Mouse (Mus musculus) sigmoid colon, adult 10 weeks (tissue): ENCODE results near the gene Vmn2r61. TPM values are rescaled to one million over a fixed set of nuclear protein-coding genes. Genes with fewer than 3 reads are reported as not detected.

Source experiments
- polyA plus RNA-seq: library from polyadenylated mRNA; stranded (reverse); fragments of 350-450 nt; fragmentation: Illumina TruSeq; extraction: RNeasy Lipid Tissue Mini Kit (QIAGEN cat#74804); gene quantifications from one replicate; pipeline ENCODE4 v1.2.3, GENCODE M21; 2014; ENCODE audit warnings: low read depth, low replicate concordance

Gene Vmn2r61
- not detected for polyA plus RNA-seq

DNA sequence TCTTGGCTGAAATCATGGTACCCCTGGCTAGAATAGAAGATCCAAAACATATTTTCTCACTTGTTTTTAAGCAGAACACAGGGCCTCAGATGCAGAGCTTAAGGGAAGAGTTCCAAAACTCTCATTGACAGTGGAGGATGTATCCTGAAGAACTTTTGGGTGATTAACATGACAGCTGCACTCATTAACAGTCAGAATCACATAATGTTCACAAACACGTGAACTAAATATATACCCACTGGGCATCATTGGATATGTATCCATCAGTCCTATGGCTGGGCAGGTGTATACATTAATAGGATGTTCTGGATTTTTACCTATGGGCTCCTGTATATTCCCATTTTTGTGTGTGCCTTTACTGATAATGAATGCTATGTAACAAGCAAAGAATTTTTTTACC lies at the start of gene Vmn2r61:
TSS of gene Vmn2r61 (plus strand) at position 301 of the 400 bp plus-strand sequence.

Other genes starting within 250 kb of the Vmn2r61 start
- not detected for gene Vmn2r59, start 201.0 kb upstream of the Vmn2r61 start, polyA plus RNA-seq
- gene Vmn2r60, start 152.3 kb upstream of the Vmn2r61 start, polyA plus RNA-seq = not detected
- gene 4933421I07Rik, start 188.1 kb downstream of the Vmn2r61 start, polyA plus RNA-seq = not detected
- gene Zfp141, start 245.7 kb downstream of the Vmn2r61 start, polyA plus RNA-seq = 33.0 TPM